Mouse (Mus musculus) R1 (cell line): ENCODE data around the gene Nxph1.

Experiments used
- DNase-seq: peaks from one replicate; pipeline ENCODE4 v3.0.0-alpha.2; 2018; ENCODE audit warnings: low read depth, low spot score

The Nxph1 gene

DNA sequence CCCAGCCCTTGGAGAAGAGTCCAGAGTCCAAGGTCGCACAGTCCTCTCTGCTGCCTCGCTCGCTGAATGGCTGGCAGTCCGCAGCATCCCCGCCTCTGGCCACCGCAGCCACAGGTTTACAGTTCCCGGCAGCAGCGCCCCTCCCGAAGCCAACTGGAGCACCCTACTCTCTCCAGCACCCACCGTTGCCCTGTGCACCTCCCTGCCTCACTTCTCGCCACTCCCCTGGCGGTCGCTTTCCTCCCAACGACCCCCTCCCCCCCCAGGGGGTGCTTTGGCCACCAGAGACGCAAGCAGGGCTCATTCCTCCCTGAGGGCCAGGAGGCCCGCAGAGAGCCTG, at the start of gene Nxph1:
Nxph1 (plus strand) TSS at position 301 of the 340 bp plus-strand sequence.
- DNase-seq, result no peak

DNA sequence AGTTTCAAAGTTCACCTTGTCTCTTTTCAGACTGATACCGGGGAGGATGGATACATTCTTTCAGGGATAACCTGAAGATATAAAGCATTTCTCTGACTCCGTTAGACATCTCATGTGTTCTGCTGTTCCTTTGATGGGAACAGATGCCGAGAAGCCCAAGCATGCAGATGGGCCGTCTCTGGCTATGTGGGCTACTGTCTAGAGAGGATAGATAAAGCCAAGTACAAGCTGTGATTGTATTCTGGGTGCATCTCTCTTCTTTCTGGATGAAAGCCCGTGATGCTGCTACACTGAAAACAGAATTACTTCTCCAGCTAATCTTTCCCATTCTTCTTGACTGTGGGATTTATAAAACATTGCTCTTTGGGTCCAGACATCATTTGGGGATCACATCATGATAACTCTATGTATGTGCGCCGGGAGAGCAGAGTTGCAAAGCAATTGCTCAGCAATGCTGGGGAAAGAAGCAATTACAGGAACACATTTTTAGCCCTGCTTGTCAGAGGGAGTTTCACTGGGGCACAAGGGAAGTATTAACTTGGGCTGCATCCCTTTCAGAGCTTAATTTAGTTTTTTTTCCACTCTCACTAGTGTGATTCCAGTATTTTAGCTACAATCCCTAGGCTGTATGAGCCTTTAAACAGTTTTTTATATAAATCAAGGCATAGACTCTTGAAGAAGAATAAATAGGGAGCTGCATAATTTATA, 48.1 kb upstream of the Nxph1 start:
- no peak for DNase-seq

DNA sequence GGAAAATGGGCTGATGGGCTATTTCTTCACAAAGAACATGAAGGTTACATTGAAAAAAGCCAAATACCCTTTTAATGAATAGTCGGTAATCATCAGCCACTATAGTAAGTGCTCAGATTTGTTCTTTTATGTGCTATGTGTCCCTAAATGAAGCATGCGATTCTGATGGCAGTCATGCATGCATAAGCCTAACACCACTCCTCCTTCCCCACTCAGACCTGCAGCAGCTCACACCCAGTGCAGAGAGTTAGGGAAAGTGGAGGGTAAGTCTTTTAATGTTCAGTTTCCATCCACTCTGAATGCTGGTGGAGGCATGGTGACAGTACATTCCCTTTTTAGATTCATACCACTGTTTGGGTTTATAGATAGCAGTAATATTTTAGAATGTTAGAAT, 47.5 kb upstream of the Nxph1 start:
- DNase-seq, result no peak

DNA sequence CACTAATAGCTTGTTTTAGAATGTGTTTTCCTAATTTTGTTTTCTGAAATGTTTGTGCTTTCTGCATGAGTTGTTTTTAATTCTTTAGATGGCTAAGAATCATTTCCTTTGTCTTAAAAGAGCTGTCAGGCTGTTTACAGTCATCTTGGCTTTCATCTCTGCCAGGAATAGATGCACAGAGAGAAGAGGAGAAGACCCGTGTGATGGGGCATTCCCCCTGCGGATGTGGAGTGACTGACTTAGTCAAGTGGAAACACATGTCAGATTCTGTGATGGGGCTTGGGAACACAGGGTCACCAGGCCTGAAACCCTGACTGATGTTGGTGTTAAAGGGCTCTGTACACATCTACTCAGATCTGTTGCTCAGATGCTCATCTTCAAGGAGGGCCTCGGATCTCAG, 40.3 kb upstream of the Nxph1 start:
- no peak for DNase-seq

DNA sequence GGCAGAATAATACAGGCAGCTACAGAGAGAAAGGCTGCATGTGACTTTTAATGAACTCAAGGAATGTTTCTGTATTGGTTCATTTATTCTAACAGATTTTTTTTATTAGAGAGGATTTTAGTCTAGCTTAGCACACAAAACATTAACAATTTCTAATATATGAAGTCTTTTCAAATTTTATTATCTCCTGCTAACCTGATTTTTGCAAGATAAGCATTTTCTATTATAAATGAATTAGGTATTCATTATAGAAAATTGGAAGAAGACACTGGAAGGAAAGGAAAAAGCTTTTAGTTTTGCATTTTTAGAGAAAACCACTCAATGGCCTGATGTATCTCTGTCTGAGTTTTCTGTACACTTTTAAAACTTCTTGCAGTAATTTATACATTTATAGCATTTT, 34.8 kb upstream of the Nxph1 start:
- DNase-seq, result no peak

DNA sequence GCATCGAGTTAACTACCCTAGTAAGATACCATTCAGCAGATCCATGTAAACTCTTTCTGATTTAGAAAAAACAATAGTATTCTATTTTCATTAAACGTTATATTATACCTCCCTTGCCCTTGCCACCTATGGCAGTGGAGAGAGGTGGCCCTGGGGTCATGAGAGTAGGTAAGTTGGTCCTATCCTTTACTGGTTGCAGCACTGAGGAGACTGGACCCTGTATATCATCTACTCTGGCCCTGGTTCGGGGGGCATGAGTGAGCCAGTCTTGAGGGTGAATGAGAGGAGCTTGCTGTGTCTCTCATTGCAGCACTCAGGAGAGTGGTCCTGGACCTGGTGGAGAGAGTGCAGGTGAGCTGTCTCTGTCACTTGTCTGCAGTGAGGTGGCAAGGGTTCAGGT, 33.5 kb upstream of the Nxph1 start:
- DNase-seq, result no peak

DNA sequence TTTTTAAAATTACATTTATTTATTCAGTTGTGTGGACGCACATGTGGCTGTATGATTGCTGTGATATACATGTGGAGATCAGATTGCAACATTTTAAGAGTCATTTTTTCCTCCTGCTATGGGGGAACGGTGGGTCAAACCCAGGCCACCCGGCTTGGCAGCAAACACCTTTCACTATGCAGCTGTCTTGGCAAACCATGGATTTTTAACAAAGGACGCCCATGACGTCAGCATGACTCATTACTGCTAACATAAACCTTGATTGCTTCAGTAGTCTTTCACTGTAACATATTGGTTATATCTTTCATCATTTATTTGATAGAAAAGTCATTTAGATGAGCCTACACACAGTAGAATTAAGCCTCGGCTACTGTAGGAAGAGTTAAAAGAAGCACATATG, 23.8 kb upstream of the Nxph1 start:
- no peak for DNase-seq

DNA sequence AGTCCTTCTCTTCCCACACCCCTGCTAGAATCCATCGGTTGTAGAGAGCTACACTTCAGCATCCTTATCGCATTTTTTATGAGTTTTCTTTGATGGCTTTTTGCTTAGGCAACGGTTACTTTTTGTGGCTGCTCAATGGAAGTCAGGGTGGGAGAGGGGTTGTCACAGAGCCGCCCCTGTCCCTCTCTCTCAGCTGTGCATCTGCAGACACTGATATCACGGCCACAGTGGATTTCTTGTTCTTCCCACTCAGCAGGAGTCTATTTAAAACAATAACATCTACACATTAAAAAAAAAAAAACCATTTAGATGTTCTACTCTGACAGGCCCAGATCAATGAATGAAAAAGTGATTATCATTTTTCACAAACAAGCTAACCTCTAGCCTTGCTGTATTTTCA, 13.0 kb upstream of the Nxph1 start:
- no peak for DNase-seq

DNA sequence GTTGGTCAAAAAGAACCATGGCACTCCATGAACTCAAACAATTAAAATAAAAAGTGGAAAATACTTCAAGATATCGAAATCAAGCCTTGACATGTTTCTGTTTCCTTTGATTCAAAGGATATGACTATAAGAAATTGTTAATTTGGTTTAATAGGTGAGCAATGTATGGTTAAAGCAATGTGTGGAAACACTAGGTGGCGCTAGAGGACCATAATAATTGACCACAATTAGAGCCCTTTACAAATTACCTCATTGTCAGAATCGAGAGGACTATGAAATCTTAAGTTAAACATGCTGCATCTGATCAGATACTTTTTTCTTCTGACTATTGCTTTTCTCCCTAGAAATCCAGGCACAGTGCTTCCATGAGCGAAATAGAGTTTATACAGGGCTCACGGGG, 12.5 kb upstream of the Nxph1 start:
- peak; percentile 63 for DNase-seq

DNA sequence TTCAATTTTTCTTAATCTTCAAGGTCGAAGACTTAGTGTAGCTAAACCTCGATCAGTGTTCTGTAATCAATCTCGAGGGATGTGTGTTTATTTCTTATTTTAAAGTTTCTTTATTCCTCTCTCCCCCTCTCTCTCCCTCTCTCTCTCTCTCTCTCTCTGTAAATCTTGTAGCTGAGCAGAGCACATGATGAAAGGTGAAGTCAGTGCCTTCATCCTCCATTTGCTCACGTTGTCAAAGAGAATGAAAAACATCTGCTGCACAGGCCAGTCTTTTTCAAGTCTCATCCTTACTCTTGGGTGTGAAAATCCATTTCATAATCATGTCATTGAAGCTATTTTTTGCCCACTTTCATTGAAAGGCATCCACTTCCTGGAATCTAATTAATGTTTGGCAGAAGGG, 12.1 kb upstream of the Nxph1 start:
- DNase-seq, result no peak

DNA sequence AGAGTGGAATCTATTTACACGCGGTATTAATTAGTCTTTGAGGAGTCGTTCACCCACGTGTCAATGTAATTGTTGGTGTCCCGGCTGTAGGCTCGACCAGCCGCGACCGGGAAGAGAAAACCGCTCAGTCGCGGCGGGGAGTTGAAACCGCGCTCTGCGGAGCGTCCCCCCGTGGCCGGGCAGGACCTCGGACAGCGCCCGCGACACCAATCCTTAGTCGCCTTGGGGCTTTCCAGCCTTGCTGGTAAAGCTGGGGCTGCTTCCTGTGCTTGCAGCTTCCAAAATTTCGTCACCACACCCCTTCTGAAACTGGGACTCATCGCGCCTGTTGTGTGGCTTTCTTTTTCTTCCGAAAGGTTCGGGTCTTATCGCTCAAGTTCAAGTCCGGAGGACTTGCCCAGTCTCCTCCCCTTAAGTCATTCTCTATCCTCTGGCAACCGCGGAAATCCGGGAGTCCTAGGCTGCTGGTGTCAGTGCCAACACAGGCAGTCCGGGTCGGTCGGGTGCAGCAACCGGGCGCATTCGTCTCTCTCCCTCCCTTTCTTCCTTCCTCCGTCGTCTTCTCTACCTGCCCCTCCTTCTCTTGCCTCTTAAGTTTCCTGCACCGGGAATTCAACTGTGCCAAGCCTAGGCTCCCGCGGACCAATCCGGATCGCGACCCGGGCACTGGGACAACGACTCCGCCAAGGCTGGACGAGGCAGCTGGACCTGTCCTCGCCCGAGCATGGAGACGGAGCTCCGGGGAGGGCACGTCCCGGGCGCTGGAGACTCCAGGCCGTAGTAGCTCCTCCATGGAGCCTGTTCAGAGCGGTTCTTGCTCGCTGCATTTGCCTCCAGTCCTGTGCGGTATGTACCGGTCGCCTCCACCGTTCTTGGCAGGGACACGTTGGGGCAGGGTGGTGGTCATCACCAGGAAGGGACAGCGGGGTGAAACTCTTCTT, 510 bp downstream of the Nxph1 start:
- peak; percentile 71 for DNase-seq

DNA sequence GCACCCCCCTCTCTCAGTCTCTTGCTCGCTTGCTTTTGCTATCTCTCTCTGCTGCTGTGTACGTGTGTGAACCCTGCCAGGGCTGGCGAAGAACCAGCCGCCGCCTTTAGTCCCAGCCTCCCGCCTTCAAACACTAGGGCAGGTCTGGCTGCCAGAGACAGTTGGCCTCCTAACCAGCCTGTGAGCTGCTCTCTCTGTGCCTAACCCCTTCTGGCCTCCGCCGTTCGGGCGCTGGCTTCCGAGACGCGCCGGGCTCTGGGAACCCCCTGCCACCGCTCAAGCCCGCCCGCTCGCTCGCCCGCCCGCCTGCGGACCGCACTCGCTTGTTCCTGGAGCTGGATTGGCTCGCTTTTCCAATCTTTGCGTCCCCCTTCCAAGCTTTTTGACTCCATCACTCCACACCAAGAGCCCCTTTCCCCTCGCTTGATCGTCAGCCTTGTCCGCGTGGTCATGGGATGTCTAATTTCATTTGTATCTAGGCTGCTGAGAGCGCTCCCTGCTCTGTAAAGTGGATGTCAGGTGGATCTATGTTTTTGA, 1.5 kb downstream of the Nxph1 start:
- peak; percentile 20 for DNase-seq

DNA sequence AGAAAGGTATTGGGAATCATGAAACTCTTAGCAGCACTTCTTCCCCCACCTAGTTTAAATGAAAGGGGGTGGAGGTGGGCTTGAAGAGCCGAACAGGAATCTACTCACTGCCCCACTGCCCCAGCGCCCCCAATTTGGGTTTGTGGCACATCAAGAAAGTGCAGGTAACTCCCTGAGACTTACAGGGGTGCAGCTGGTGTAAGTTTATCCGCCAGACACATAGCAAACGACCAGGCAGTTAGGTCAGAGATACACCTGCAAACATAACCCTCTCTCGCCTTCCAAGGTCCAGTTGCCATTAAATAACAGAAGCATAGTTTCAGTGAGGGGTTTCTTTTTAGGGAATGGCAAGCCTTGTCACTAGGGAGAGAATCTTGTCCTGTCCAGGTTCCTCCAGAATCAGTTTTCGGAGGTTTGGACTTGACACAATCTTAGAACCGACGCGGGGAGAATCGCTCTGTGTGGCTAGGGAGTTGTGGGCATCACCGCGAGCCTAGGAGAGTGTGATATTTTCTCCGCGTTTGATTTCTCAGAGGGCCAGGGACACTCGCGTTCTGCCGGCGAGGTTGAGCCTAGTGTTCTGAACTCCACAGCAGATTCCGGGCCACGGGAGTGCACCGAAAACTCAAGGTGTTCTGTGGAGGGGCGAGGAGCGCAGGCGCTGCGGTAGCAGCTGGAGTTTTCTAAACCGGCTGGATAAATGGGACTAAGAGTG, 2.5 kb downstream of the Nxph1 start:
- DNase-seq, result no peak

DNA sequence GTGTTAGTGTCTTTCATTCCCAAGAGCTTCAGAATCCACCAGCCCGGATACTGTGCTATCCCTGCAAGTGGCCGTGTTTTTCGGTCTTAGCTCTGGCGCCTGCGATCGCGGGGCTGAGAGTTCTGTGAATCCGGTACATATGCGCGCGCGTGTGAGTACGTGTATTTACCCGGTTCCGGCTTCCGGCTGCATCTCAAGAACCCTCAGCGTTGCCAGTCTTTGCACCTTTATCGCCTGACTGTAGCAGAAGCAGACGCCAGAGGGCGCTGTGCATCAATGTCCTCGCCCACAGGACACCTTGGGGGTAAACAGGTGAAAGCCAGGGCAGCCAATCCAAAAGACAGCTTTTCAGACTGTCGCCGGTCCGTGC, 3.1 kb downstream of the Nxph1 start:
- DNase-seq, result peak; percentile 91

DNA sequence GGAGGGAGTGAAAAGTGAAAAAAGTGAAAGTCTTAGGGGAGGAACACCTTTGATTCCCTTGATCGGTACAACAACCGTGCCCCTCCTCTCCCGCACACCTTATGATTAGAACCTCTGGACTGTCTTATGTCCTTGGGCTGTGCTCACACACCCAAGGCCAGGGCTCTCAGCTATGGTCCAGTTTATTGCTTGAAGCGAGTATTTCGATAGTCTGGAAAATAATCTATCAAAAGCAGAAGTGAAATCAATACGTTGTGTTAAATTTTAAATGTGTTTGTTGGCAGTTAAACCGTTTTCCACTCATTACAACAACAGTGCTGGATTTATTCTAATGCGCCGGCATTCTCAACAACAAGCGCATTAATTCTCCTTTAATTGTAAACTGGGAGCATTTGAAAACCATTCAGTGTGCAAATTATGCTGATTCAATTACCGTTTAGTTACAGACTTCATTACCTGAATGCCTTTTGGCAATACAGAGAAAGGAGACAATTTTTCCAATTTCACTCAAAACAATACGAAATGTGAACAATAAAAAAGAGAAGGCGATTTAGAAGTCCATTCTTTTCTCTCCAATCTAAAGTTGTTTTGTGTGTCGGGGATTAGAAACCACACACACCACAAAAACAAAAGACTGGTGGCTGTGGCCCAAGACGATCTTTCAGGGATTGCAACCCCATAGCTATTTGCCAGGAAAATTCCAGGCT, 3.8 kb downstream of the Nxph1 start:
- no peak for DNase-seq

DNA sequence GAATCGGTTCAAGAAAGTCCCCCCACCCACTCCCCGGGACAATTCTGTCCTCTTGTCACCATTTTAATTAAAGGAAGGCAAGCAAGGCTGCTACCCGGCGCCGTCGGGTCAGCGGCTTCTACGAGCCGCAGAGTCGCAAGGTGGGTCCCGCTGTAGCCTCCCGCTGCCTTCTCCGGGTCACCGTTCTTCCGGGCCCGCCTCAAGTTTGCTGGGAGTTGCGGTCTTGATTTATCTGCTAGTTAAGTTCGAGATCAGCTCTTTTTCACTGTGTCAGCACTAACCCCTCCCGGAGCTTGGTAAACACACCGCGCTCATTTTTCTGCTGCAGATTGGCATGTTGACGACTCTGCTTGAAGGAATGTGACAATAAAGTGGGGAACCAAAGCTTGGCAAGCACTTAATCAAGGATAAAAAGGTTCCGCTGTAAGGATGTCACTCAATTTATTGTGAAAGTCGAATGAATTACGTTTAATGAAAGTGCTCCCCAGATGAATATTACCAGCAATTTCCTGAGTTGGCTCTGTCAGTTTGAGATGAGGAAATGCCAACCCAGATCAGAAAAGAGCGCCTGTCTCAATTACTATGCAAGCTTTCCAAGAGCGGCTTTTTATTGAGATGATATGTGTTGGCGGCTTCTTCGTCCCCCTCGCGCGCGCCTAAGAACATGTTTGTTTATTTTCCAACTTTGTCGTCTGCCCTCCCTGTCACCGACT, 7.7 kb downstream of the Nxph1 start:
- peak; percentile 40 for DNase-seq

DNA sequence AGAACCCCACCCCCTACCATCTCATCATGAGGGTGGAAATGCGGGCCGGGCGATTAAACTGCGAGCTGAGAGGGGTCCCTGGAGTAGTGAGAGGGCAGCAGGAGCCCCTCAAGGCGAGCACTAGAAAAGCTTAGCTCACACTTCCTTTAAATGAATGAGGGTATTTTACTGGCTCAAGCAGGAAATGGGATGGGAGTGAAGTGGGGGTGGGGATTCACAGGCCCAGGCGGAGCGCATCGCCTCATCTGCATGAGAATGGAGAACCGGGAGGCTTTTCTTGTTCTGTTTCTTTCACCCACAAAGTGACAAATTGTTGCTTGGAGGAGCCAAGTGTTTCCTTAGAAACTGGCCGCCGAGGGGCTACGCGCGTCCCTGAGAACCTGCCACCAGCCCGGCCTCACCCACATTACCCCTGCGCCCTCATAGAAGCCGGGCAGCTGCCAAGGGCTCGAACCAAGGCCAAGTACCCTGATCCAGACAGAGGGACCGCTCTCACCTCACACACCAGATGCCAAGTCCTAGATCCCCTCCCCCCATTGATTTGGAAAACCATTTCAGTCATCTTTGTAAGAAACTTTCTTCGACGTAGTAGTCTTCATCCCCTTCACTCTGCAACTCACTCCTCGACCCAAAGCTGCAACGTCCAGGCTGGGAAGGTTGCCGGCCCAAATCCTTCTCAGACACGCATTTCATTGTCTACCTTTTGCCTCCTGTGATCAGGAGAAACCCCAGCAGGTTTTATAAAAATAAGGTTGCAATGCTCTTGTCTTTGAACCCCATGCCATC, 8.7 kb downstream of the Nxph1 start:
- DNase-seq, result peak; percentile 97

DNA sequence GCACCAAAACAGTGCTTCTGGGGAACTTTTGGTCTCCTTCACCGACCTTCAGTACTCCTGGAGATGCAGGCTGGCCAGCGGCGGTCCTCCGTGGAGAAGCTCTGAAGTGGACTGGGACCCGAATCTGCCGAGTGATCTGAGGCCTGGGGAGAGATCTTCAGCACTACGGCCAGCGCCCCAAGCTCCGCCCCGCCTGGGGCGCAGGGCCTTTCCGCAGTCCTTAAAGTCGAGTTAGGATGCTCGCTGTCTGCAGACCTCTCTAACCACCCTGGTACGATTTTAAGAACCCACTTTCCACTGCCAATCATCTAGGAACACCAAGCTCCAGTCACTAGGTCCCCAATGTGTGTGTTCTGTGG, 9.3 kb downstream of the Nxph1 start:
- DNase-seq, result peak; percentile 79

DNA sequence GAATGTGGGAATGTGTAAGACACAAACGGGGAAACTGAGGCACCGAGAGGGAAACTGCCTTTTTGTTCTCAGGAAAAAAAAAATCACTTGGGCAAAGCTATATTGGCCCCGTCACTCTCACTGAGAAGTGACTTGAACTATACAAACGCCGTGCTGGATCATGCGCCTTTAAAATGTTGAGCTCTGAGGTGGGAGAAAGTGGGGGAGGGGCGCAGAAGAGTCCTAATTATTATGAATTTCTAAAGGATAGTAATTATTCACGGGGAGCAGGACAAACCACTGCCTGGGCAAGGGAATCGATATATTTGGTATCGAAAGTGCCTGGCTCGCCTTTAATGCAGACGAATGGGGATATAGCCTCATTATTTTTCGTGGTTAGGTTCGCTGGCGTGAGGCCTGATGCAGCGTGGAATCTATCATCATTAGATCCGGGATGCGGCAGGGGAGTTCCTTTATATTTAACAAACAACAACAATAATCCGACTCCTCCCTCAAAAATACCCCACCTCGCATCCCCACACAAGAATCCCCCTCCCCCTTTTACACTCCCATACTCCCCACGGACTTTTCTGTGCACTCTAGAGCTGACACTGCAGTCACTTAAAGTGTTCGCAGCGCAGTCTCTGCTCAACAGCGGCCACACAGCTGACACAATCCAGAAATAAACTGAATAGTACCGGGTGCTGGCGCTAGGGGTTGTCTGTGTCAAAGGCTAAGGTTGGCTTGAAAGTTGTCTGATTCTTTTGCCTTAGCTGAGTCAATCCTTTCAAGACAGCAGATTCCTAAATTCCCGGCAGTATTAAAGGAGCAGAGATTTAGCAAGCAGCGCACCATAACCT, 10.1 kb downstream of the Nxph1 start:
- DNase-seq, result peak; percentile 63
